Mouse (Mus musculus) frontal cortex, adult (tissue): Measurements from ENCODE around the gene Ripor3.

Source experiments
- ATAC-seq: cut with Nextera tagmentation; 2 replicates; pipeline ENCODE4 v1.9.2; 2017; ENCODE audit warnings: mild to moderate bottlenecking, moderate library complexity, mixed read lengths; ENCODE audit not compliant: low TSS enrichment

The Ripor3 gene

GRCm38 (mm10) chr2:167986762-167987161 is 23.7 kb downstream of the Ripor3 start:
- peak; percentile 32; the same call in 1 of the 2 replicates for ATAC-seq

GRCm38 (mm10) chr2:167984946-167985345 is 25.5 kb downstream of the Ripor3 start:
- no peak for ATAC-seq

- no peak for ATAC-seq
Observed at GRCm38 (mm10) chr2:167984371-167984770, 26.0 kb downstream of the Ripor3 start.

- no peak for ATAC-seq
Observed at GRCm38 (mm10) chr2:167982646-167983045, 27.8 kb downstream of the Ripor3 start.

GRCm38 (mm10) chr2:167980391-167980790 is 30.0 kb downstream of the Ripor3 start:
- no peak for ATAC-seq

GRCm38 (mm10) chr2:167978271-167978670 is 32.1 kb downstream of the Ripor3 start:
- ATAC-seq: no peak

GRCm38 (mm10) chr2:167975746-167976145 is 34.7 kb downstream of the Ripor3 start:
- ATAC-seq: no peak

- ATAC-seq: no peak
Observed at GRCm38 (mm10) chr2:167972809-167973208, 37.6 kb downstream of the Ripor3 start.

GRCm38 (mm10) chr2:167972146-167972545 is 38.3 kb downstream of the Ripor3 start:
- ATAC-seq: no peak

GRCm38 (mm10) chr2:167969851-167970541 is 40.4 kb downstream of the Ripor3 start:
- ATAC-seq: no peak

- no peak for ATAC-seq
Observed at GRCm38 (mm10) chr2:167968504-167968903, 41.9 kb downstream of the Ripor3 start.

- 0 out of 2 replicates have a peak, but pooled peaks have one; percentile 33 for ATAC-seq
Observed at GRCm38 (mm10) chr2:167965911-167966310, 44.5 kb downstream of the Ripor3 start.

GRCm38 (mm10) chr2:167964320-167964719 is 46.1 kb downstream of the Ripor3 start:
- ATAC-seq: no peak

GRCm38 (mm10) chr2:167963778-167964300 is 46.6 kb downstream of the Ripor3 start:
- no peak for ATAC-seq

- peak; percentile 70 for ATAC-seq
Observed at GRCm38 (mm10) chr2:167963176-167963575, 47.2 kb downstream of the Ripor3 start.

- ATAC-seq: no peak
Observed at GRCm38 (mm10) chr2:167962347-167962746, 48.1 kb downstream of the Ripor3 start.

- no peak for ATAC-seq
Observed at GRCm38 (mm10) chr2:167960584-167960983, 49.8 kb downstream of the Ripor3 start.

GRCm38 (mm10) chr2:167959996-167960395 is 50.4 kb downstream of the Ripor3 start:
- ATAC-seq: no peak

- ATAC-seq: no peak
Observed at GRCm38 (mm10) chr2:167959384-167959911, 51.0 kb downstream of the Ripor3 start.

- ATAC-seq: no peak
Observed at GRCm38 (mm10) chr2:167958843-167959242, 51.6 kb downstream of the Ripor3 start.

GRCm38 (mm10) chr2:167958082-167958788 is 52.2 kb downstream of the Ripor3 start:
- no peak for ATAC-seq

GRCm38 (mm10) chr2:167957539-167957938 is 52.9 kb downstream of the Ripor3 start:
- ATAC-seq: no peak

GRCm38 (mm10) chr2:167954928-167955327 is 55.5 kb downstream of the Ripor3 start:
- ATAC-seq: no peak
